Mouse (Mus musculus) bone marrow, adult 2 months (tissue): Measurements from ENCODE around the gene Ikzf1.

Source experiments
- CTCF ChIP-seq: fragments of 200-500 bp; IDR thresholded peaks from 2 replicates; pipeline ENCODE4 v1.5.1; 2011; ENCODE audit warnings: low read length, control low read depth; ENCODE audit not compliant: control insufficient read depth, insufficient read depth
- POLR2A ChIP-seq: fragments of 200-500 bp; IDR thresholded peaks from 2 replicates; pipeline ENCODE4 v1.6.1; 2011; ENCODE audit warnings: low read depth, mild to moderate bottlenecking, control low read depth, low read length, borderline replicate concordance; ENCODE audit not compliant: control insufficient read depth

DNA sequence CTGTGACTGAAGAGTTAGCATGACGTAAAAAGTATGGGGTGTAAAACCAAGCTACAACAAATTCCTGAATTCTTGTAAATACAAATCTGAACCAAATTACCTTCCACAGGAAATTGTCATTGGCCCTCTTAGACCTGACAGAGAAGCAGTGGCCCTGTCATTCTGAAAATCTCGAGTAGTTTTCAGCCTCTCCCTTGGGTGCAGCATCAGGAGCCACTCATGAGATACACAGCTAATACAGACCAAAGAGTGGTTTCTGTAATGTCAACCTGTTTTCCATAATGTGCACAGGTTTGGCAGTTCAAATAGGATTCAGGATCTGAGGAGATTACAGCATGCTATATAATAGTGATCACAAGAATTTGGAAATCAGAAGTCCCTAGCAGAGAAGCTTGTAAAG, 52.8 kb downstream of the Ikzf1 start:
- no peak for TF ChIP-seq CTCF
- no peak for TF ChIP-seq POLR2A
